Mouse (Mus musculus) CH12.LX (cell line): Measurements from ENCODE around the gene Gm9044.
"Not testable (repeated sequence)": the region's sequence is repeated elsewhere in the genome, so short reads cannot be mapped to it uniquely, and the experiment has no call there.

Source experiments
- CHD1 ChIP-seq: IDR thresholded peaks from 2 replicates; pipeline ENCODE4 v1.6.1; 2012; ENCODE audit warnings: low read depth, low read length, improper control_type of control experiment, inconsistent platforms
- CTCF ChIP-seq, 2 experiments: IDR thresholded peaks in 1 of 2; conservative IDR thresholded peaks in 1 of 2; 2 replicates each; pipeline ENCODE4 v1.5.1; 2011 to 2012; ENCODE audit warnings: low read depth in 2 of 2, low read length in 2 of 2, improper control_type of control experiment in 1 of 2, inconsistent platforms in 1 of 2, mild to moderate bottlenecking in 1 of 2, moderate library complexity in 1 of 2
- E2F4 ChIP-seq: IDR thresholded peaks from 2 replicates; pipeline ENCODE4 v1.6.1; 2011; ENCODE audit warnings: low read depth, low read length, improper control_type of control experiment; ENCODE audit not compliant: insufficient replicate concordance
- EP300 ChIP-seq: IDR thresholded peaks from 2 replicates; pipeline ENCODE4 v1.6.1; 2011; ENCODE audit warnings: low read length, improper control_type of control experiment
- IRF4 ChIP-seq: IDR thresholded peaks from 2 replicates; pipeline ENCODE4 v1.6.1; 2014; ENCODE audit warnings: low read depth, mild to moderate bottlenecking, inconsistent platforms, low read length, improper control_type of control experiment
- KAT2A ChIP-seq: IDR thresholded peaks from 2 replicates; pipeline ENCODE4 v1.6.1; 2012; ENCODE audit warnings: low read length, improper control_type of control experiment, inconsistent platforms; ENCODE audit not compliant: insufficient replicate concordance
- SMC3 ChIP-seq: IDR thresholded peaks from 2 replicates; pipeline ENCODE4 v1.6.1; 2011; ENCODE audit warnings: low read depth, low read length, improper control_type of control experiment
- USF1 ChIP-seq: IDR thresholded peaks from 2 replicates; pipeline ENCODE4 v1.6.1; 2014; ENCODE audit warnings: low read depth, mild to moderate bottlenecking, inconsistent platforms, low read length, improper control_type of control experiment
- ZC3H11A ChIP-seq: IDR thresholded peaks from 2 replicates; pipeline ENCODE4 v1.6.1; 2012; ENCODE audit warnings: low read depth, mild to moderate bottlenecking, inconsistent platforms, low read length, improper control_type of control experiment

- TF ChIP-seq CTCF (conservative IDR thresholded peaks at IDR 0.05 in 1 of 2, IDR thresholded peaks at IDR 0.05 in 1 of 2; ENCODE audit: low read depth in 2 of 2, low read length in 2 of 2); IRF4; USF1; ZC3H11A; KAT2A; SMC3; EP300; E2F4; CHD1: not testable (repeated sequence)
Observed at GRCm38 (mm10) chr10:118283016-118283415, 49.2 kb downstream of the Gm9044 start.
